Mouse (Mus musculus): ENCODE data around the gene Tle3. TPM values are rescaled to one million over a fixed set of nuclear protein-coding genes. Genes with fewer than 3 reads are reported as not detected.
A peak's percentile ranks its signal among the peaks of the same experiment; 100 is the strongest.

Gene Tle3
- total and polyA plus RNA-seq, 2 experiments from 2014 or later = 20.2 to 94.9 TPM

DNA sequence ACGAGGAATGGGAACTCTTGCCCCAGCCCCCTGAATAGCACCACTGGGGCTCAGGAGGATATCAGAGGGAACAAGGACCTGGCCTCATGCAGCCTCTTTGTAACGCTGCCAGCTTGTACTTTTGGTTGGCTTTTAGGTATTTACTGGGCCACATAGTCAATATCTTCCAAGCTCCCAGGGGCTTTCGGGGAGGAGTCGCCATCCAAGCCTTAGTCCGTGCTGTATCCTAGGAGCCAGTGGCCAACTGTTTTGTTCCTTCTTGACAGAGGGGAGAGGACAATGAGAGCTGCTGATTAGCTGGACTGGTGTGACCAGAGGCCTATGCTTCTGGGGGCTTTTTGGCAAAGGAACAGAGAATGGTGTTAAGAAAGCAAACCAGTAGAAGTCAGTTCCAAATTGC, 30.6 kb downstream of the Tle3 start:
- peaks cover 21% of the 10 kb centered on the region for H3K4me1 ChIP-seq (ENCODE audit: insufficient read depth, low read length)
- WGBS = 33% methylated on average over 5 of the region's 5 CpGs
- TF ChIP-seq CTCF (IDR thresholded peaks at IDR 0.05) = no peak
- H3K27ac ChIP-seq (ENCODE audit: low read depth, low read length) = no peak overlapping the region
- DNase-seq (ENCODE audit: low spot score) = peak; percentile 73
- ATAC-seq (ENCODE audit: low FRiP score) = no peak
- H3K9ac ChIP-seq (replicated peaks; ENCODE audit: low read length, poor library complexity, severe bottlenecking) = no peak overlapping the region
- H3K27me3 ChIP-seq (ENCODE audit: insufficient read depth, low read length) = no peaks in the 10 kb centered on the region
- H3K4me2 ChIP-seq (ENCODE audit: low read depth, low read length, poor library complexity, severe bottlenecking) = no peak overlapping the region
- H3K36me3 ChIP-seq (ENCODE audit: insufficient read depth, low read length) = peaks cover 30% of the 10 kb centered on the region
- H3K9me3 ChIP-seq (ENCODE audit: low read length) = no peaks in the 10 kb centered on the region
- H3K4me3 ChIP-seq (ENCODE audit: low read depth, low read length) = no peak overlapping the region

DNA sequence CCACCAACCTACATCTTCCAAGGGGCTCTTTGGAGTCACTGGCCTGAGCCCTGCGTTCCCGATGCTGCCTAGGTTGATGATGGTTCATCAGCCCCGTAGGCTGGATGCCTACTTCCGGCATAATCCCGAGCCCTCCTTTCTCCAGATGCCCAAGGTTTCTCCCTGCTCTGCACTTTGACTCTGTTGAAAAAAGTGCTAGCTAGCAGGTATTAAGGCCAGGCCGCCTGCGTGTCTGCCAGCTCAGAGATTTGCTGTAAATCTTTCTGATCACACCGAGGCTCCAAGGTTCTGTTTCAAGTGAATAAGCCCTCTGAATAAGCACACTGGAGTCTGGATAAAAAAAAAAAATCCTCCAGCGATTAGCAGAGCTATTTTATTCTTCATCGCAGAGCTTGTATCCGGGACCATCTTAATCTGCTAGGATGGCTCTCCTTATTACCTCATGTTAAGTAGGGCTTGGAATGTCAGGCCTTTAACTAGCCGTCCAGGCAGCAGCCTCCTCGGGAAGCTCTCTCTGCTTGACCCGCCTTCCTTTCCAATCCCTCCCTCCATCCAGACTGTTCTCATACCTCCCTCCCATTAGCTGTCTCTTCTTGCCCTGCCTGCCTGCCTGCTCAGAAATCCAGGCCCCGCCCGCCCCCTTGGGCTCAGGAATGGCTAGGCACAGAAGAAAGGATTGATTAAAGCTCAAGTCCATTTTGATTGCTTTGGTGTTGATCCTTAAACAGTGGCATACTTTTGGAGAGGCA, 31.9 kb downstream of the Tle3 start:
- no peak overlapping the region for H3K4me2 ChIP-seq (ENCODE audit: low read depth, low read length, poor library complexity, severe bottlenecking)
- peaks cover 36% of the 10 kb centered on the region for H3K36me3 ChIP-seq (ENCODE audit: insufficient read depth, low read length)
- no peak overlapping the region for H3K9ac ChIP-seq (replicated peaks; ENCODE audit: low read length, poor library complexity, severe bottlenecking)
- DNase-seq (ENCODE audit: low spot score) = no peak
- peak overlapping the region; percentile 40 for H3K27ac ChIP-seq (ENCODE audit: low read depth, low read length)
- no peak for TF ChIP-seq CTCF (IDR thresholded peaks at IDR 0.05)
- H3K27me3 ChIP-seq (ENCODE audit: insufficient read depth, low read length) = no peaks in the 10 kb centered on the region
- WGBS = 32% methylated on average over 16 of the region's 16 CpGs
- no peak for ATAC-seq (ENCODE audit: low FRiP score)
- no peak overlapping the region for H3K4me3 ChIP-seq (ENCODE audit: low read depth, low read length)
- H3K9me3 ChIP-seq (ENCODE audit: low read length) = no peaks in the 10 kb centered on the region
- peaks cover 21% of the 10 kb centered on the region for H3K4me1 ChIP-seq (ENCODE audit: insufficient read depth, low read length)

DNA sequence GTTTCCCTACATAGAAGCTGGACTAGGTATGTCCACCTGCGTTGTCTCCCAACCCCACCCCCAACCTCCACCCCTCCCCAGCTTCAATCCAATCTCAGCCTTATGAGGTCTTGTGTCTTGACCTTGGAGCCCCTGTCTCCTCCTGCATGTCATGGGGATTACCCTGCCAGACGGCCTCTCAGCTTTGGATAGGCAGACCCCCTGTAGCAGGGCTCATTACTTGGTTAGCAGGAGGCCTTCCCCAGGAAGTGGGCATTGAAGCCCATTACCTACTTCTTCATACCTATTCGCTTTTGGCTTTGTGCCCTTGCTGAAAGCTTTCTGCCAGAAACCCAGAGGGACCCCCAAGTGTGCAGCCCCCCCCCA, 32.4 kb downstream of the Tle3 start:
- Histone ChIP-seq H3K9me3 (ENCODE audit: low read length) (no peaks in the 10 kb centered on the region), H3K36me3 (ENCODE audit: insufficient read depth, low read length) (peaks cover 37% of the 10 kb centered on the region), H3K9ac (replicated peaks; ENCODE audit: low read length, poor library complexity, severe bottlenecking) (no peak overlapping the region), H3K4me2 (ENCODE audit: low read depth, low read length, poor library complexity, severe bottlenecking) (peak overlapping the region; percentile 38; the same call in 1 of the 2 replicates), H3K27ac (ENCODE audit: low read depth, low read length) (peak overlapping the region; percentile 40), H3K4me1 (ENCODE audit: insufficient read depth, low read length) (peaks cover 21% of the 10 kb centered on the region), H3K27me3 (ENCODE audit: insufficient read depth, low read length) (no peaks in the 10 kb centered on the region), H3K4me3 (ENCODE audit: low read depth, low read length) (no peak overlapping the region)
- DNase-seq (ENCODE audit: low spot score) (no peak), ATAC-seq (ENCODE audit: low FRiP score) (peak; percentile 29; the same call in 1 of the 2 replicates)
- 14% methylated on average over 3 of the region's 3 CpGs for WGBS
- TF ChIP-seq CTCF (IDR thresholded peaks at IDR 0.05) = no peak

DNA sequence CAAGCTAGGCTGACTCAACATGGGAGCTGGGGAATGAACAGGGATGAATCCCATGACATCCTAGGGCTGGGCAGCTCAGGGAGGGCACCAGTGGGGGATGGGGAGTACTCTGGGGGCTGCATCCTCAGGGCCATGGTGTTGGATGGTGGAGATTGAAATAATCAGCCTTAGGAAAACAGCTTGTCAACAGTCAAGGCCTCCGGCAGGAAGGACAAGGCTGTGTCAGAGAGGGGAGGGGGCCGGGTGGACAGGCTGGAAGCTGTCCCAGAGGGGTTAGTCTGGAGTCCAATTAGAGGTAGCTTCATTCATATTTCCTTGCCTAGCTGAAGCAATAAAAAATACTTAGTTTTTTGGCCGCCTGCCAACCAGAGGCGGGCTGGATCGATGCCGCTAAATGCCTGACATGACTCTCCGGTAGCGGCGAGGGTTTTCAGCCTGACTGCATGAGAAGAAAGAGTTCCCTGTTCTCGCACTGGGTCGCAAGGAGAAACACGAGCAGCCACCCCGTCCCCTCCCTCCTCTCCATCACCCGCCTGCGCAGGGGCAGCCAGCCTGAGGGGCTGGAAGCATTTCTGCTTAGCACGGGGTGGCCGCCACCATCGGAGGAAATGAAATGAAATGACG, 32.9 kb downstream of the Tle3 start:
- H3K27me3 ChIP-seq (ENCODE audit: insufficient read depth, low read length) = no peaks in the 10 kb centered on the region
- ATAC-seq (ENCODE audit: low FRiP score) = peak; percentile 67
- H3K4me3 ChIP-seq (ENCODE audit: low read depth, low read length) = no peak overlapping the region
- 3% methylated on average over 19 of the region's 19 CpGs for WGBS
- peak; percentile 93 for DNase-seq (ENCODE audit: low spot score)
- peak overlapping the region; percentile 38 for H3K4me2 ChIP-seq (ENCODE audit: low read depth, low read length, poor library complexity, severe bottlenecking)
- H3K9me3 ChIP-seq (ENCODE audit: low read length) = no peaks in the 10 kb centered on the region
- peaks cover 21% of the 10 kb centered on the region for H3K4me1 ChIP-seq (ENCODE audit: insufficient read depth, low read length)
- 0 out of 2 replicates have a peak overlapping the region, but pooled peaks have one; percentile 4 for H3K9ac ChIP-seq (replicated peaks; ENCODE audit: low read length, poor library complexity, severe bottlenecking)
- no peak for TF ChIP-seq CTCF (IDR thresholded peaks at IDR 0.05)
- H3K27ac ChIP-seq (ENCODE audit: low read depth, low read length) = peak overlapping the region; percentile 40
- H3K36me3 ChIP-seq (ENCODE audit: insufficient read depth, low read length) = peaks cover 42% of the 10 kb centered on the region

DNA sequence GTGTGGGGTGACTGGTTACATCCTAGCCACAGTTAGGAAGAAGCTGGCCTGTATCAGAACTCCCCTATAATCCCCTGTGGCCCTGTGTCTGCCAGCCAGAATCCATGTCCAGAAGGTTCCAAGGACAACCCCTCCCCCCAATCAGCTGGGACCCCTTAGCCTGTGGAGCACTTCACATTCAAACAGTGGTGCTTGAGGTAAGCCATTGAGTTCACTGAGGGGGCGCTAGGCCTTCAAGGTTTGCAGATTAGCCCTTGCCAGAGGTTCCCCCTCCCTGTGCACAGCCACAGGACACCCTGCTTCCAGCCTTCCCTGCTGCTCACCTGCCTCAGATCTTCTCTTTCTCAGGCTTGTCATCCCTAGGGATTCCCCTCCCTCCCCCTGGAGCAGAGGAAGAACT, 34.2 kb downstream of the Tle3 start:
- Histone ChIP-seq H3K36me3 (ENCODE audit: insufficient read depth, low read length) (peaks cover 54% of the 10 kb centered on the region), H3K27ac (ENCODE audit: low read depth, low read length) (no peak overlapping the region), H3K4me3 (ENCODE audit: low read depth, low read length) (no peak overlapping the region), H3K4me1 (ENCODE audit: insufficient read depth, low read length) (peaks cover 21% of the 10 kb centered on the region), H3K9ac (replicated peaks; ENCODE audit: low read length, poor library complexity, severe bottlenecking) (no peak overlapping the region), H3K27me3 (ENCODE audit: insufficient read depth, low read length) (no peaks in the 10 kb centered on the region), H3K4me2 (ENCODE audit: low read depth, low read length, poor library complexity, severe bottlenecking) (no peak overlapping the region), H3K9me3 (ENCODE audit: low read length) (no peaks in the 10 kb centered on the region)
- no peak for DNase-seq (ENCODE audit: low spot score)
- no peak for TF ChIP-seq CTCF (IDR thresholded peaks at IDR 0.05)
- ATAC-seq (ENCODE audit: low FRiP score) = no peak
- WGBS = 86% methylated on average over 1 of the region's 1 CpGs

DNA sequence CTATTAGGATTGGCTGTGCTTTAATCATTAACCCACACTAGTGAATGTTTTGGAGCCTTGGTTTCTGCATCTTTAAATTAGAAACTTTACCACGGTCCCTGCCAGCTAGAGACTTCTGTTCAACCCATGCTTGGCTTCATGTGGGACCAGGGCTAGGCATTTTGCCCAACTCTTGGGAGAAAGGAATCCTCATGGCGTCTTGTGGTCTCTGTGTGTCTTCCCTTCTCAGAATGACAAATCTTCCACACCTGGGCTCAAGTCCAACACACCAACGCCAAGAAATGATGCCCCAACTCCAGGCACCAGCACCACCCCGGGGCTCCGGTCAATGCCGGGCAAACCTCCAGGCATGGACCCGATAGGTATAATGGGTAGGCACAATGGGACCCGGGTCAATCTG, 36.9 kb downstream of the Tle3 start:
- 76% methylated on average over 8 of the region's 8 CpGs for WGBS
- H3K4me2 ChIP-seq (ENCODE audit: low read depth, low read length, poor library complexity, severe bottlenecking) = no peak overlapping the region
- no peak for TF ChIP-seq CTCF (IDR thresholded peaks at IDR 0.05)
- H3K4me3 ChIP-seq (ENCODE audit: low read depth, low read length) = no peak overlapping the region
- DNase-seq (ENCODE audit: low spot score) = peak; percentile 81
- H3K4me1 ChIP-seq (ENCODE audit: insufficient read depth, low read length) = peaks cover 21% of the 10 kb centered on the region
- peaks cover 74% of the 10 kb centered on the region for H3K36me3 ChIP-seq (ENCODE audit: insufficient read depth, low read length)
- no peak for ATAC-seq (ENCODE audit: low FRiP score)
- H3K9me3 ChIP-seq (ENCODE audit: low read length) = no peaks in the 10 kb centered on the region
- H3K9ac ChIP-seq (replicated peaks; ENCODE audit: low read length, poor library complexity, severe bottlenecking) = no peak overlapping the region
- no peaks in the 10 kb centered on the region for H3K27me3 ChIP-seq (ENCODE audit: insufficient read depth, low read length)
- H3K27ac ChIP-seq (ENCODE audit: low read depth, low read length) = no peak overlapping the region
